Mouse (Mus musculus) lung, postnatal 0 days (tissue): ENCODE measurements around the gene Ifngr1. TPM values are rescaled to one million over a fixed set of nuclear protein-coding genes. Genes with fewer than 3 reads are reported as not detected.
"Not testable (repeated sequence)": the region's sequence is repeated elsewhere in the genome, so short reads cannot be mapped to it uniquely, and the experiment has no call there.

ENCODE experiments used
- ATAC-seq: fragments of 200-750 bp; cut with Nextera tagmentation; 2 replicates; pipeline ENCODE4 v1.8.0; 2017; ENCODE audit warnings: moderate library complexity
- DNase-seq: peaks from one replicate; pipeline ENCODE4 v3.0.0-alpha.2; 2016; ENCODE audit warnings: low spot score
- H3K27ac ChIP-seq: fragments of 300-500 bp; sonication (generic); 2 replicates; pipeline ENCODE4 v1.5.1; 2014; ENCODE audit warnings: antibody characterized with exemption, mild to moderate bottlenecking, low read length, mixed read lengths
- H3K27me3 ChIP-seq: fragments of 300-500 bp; sonication (generic); replicated peaks from 2 replicates; pipeline ENCODE4 v1.6.1; 2014; ENCODE audit warnings: low read length, mixed read lengths; ENCODE audit not compliant: insufficient read depth
- H3K36me3 ChIP-seq: fragments of 300-500 bp; sonication (generic); 2 replicates; pipeline ENCODE4 v1.6.1; 2014; ENCODE audit warnings: low read length, mixed read lengths; ENCODE audit not compliant: insufficient read depth
- H3K4me1 ChIP-seq: fragments of 300-500 bp; sonication (generic); 2 replicates; pipeline ENCODE4 v1.6.1; 2014; ENCODE audit warnings: antibody characterized with exemption, low read depth, low read length, mixed read lengths; ENCODE audit not compliant: insufficient read depth
- H3K4me2 ChIP-seq: fragments of 300-500 bp; sonication (generic); replicated peaks from 2 replicates; pipeline ENCODE4 v1.6.1; 2014; ENCODE audit warnings: low read depth, mild to moderate bottlenecking, low read length, moderate library complexity, mixed read lengths
- H3K4me3 ChIP-seq: fragments of 300-500 bp; sonication (generic); 2 replicates; pipeline ENCODE4 v1.5.1; 2014; ENCODE audit warnings: low read depth, low read length
- H3K9ac ChIP-seq: fragments of 300-500 bp; sonication (generic); replicated peaks from 2 replicates; pipeline ENCODE4 v1.6.1; 2014; ENCODE audit warnings: low read depth, mild to moderate bottlenecking
- H3K9me3 ChIP-seq: fragments of 300-500 bp; sonication (generic); 2 replicates; pipeline ENCODE4 v1.6.1; 2016; ENCODE audit warnings: low read length, mixed read lengths
- CTCF ChIP-seq: IDR thresholded peaks from 2 replicates; pipeline ENCODE4 v1.5.1; 2016; ENCODE audit warnings: antibody characterized with exemption, mild to moderate bottlenecking
- EP300 ChIP-seq: IDR thresholded peaks from 2 replicates; pipeline ENCODE4 v1.6.1; 2016; ENCODE audit warnings: antibody characterized with exemption, mild to moderate bottlenecking, control low read depth
- WGBS: fragments of 180-500 bp; shearing (Covaris S2); extraction: QIAGEN DNeasy Blood & Tissue Kit; methylation state at CpG from one replicate; pipeline ENCODE4 v1.1.7; 2014; 5-methylcytosine and 5-hydroxymethylcytosine counted together
- polyA plus RNA-seq: library from polyadenylated mRNA; unstranded; fragments of >200 nt; fragmentation: Nextera tagmentation; extraction: Ambion mirVana; gene quantifications from 2 replicates; pipeline ENCODE4 v1.2.1, GENCODE M21; 2015

Gene Ifngr1
- polyA plus RNA-seq, 1 experiment from 2014 or later = 159 TPM

- Histone ChIP-seq H3K36me3 (peaks cover 25% of the 10 kb centered on the region), H3K9ac (no peak overlapping the region), H3K27me3 (no peaks in the 10 kb centered on the region), H3K9me3 (no peaks in the 10 kb centered on the region), H3K4me3 (no peak overlapping the region), H3K4me1 (peaks cover 13% of the 10 kb centered on the region; the same call in 1 of the 2 replicates), H3K27ac (peak overlapping the region; percentile 55), H3K4me2 (no peak overlapping the region)
- DNase-seq (peak; percentile 69), ATAC-seq (peak; percentile 43)
- WGBS = 51% methylated on average over 6 of the region's 6 CpGs
- no peak for TF ChIP-seq CTCF
- peak; percentile 60 for TF ChIP-seq EP300
Measured at GRCm38 (mm10) chr10:19599331-19600092, 7.8 kb downstream of the Ifngr1 start.

GRCm38 (mm10) chr10:19600093-19600420, 8.3 kb downstream of the Ifngr1 start:
- peaks cover 9% of the 10 kb centered on the region; the same call in 1 of the 2 replicates for H3K4me1 ChIP-seq
- no peak overlapping the region for H3K27ac ChIP-seq
- H3K9me3 ChIP-seq = no peaks in the 10 kb centered on the region
- TF ChIP-seq CTCF (no peak), EP300 (no peak; the same call in 1 of the 2 replicates)
- WGBS = 77% methylated on average over 3 of the region's 3 CpGs
- peak; percentile 19; the same call in 1 of the 2 replicates for ATAC-seq
- no peaks in the 10 kb centered on the region for H3K27me3 ChIP-seq
- H3K4me2 ChIP-seq = no peak overlapping the region
- no peak overlapping the region for H3K4me3 ChIP-seq
- DNase-seq = no peak
- peaks cover 30% of the 10 kb centered on the region for H3K36me3 ChIP-seq
- H3K9ac ChIP-seq = no peak overlapping the region

- peak; percentile 73 for TF ChIP-seq CTCF
- H3K9ac ChIP-seq, H3K4me3 ChIP-seq, H3K4me2 ChIP-seq, H3K27ac ChIP-seq, DNase-seq, H3K9me3 ChIP-seq, ATAC-seq, H3K4me1 ChIP-seq, H3K27me3 ChIP-seq: not testable (repeated sequence)
- WGBS = 45% methylated on average over 1 of the region's 1 CpGs
- H3K36me3 ChIP-seq = peaks cover 45% of the 10 kb centered on the region
Measured at GRCm38 (mm10) chr10:19601502-19601901, 9.8 kb downstream of the Ifngr1 start.

GRCm38 (mm10) chr10:19603231-19603630, 11.5 kb downstream of the Ifngr1 start:
- WGBS = 73% methylated on average over 6 of the region's 6 CpGs
- ATAC-seq = no peak
- H3K4me1 ChIP-seq = no peaks in the 10 kb centered on the region
- H3K4me3 ChIP-seq = no peak overlapping the region
- TF ChIP-seq EP300 (0 out of 2 replicates have a peak, but pooled peaks have one; percentile 11), CTCF (no peak)
- H3K4me2 ChIP-seq = no peak overlapping the region
- peaks cover 62% of the 10 kb centered on the region for H3K36me3 ChIP-seq
- H3K27ac ChIP-seq = no peak overlapping the region
- DNase-seq = peak; percentile 42
- H3K9ac ChIP-seq = no peak overlapping the region
- no peaks in the 10 kb centered on the region for H3K27me3 ChIP-seq
- H3K9me3 ChIP-seq = no peaks in the 10 kb centered on the region

- H3K9me3 ChIP-seq = no peaks in the 10 kb centered on the region
- ATAC-seq = no peak
- peaks cover 44% of the 10 kb centered on the region for H3K36me3 ChIP-seq
- DNase-seq = no peak
- no peak overlapping the region for H3K9ac ChIP-seq
- TF ChIP-seq CTCF = no peak
- no peak for TF ChIP-seq EP300
- H3K27me3 ChIP-seq = no peaks in the 10 kb centered on the region
- 36% methylated on average over 14 of the region's 14 CpGs for WGBS
- no peak overlapping the region; the same call in 1 of the 2 replicates for H3K27ac ChIP-seq
- H3K4me1 ChIP-seq = peaks cover 16% of the 10 kb centered on the region
- H3K4me3 ChIP-seq = no peak overlapping the region
- H3K4me2 ChIP-seq = no peak overlapping the region
Measured at GRCm38 (mm10) chr10:19609125-19609524, 17.4 kb downstream of the Ifngr1 start.

GRCm38 (mm10) chr10:19611616-19612015, 19.9 kb downstream of the Ifngr1 start:
- TF ChIP-seq EP300 = peak; percentile 94
- TF ChIP-seq CTCF = no peak
- Histone ChIP-seq H3K36me3 (peaks cover 19% of the 10 kb centered on the region), H3K9ac (no peak overlapping the region), H3K4me1 (peaks cover 19% of the 10 kb centered on the region), H3K27ac (no peak overlapping the region), H3K4me2 (no peak overlapping the region), H3K9me3 (no peaks in the 10 kb centered on the region), H3K4me3 (no peak overlapping the region), H3K27me3 (no peaks in the 10 kb centered on the region)
- DNase-seq (peak; percentile 82), ATAC-seq (peak; percentile 76)
- WGBS = 30% methylated on average over 2 of the region's 2 CpGs
